30 mouse cellular contexts compared by ENCODE assay signal in genomic region chr5:19322532-19322931, GRCm38 (mm10).
DNase-seq lines count a peak whose midpoint lies in the region; ATAC-seq and TF ChIP-seq lines count a peak whose summit lies in the region.
"Had no signal": no experiment of that assay in that cellular context is flagged by ENCODE, and none has a peak within 500 bp of the region (broad histone marks: within the 10 kb centered on the region; RNA-seq: fewer than 3 reads in every experiment).

No protein-coding gene starts in this region.

- no peaks in the 10 kb centered on the region for H3K9me3 ChIP-seq in embryonic facial prominence, embryonic 14.5 days (ENCODE audit: control insufficient read depth, low read length)
- H3K9me3 ChIP-seq in embryonic facial prominence, embryonic 10.5 days, result no peaks in the 10 kb centered on the region
- no peaks in the 10 kb centered on the region for H3K9me3 ChIP-seq in heart, embryonic 11.5 days (replicated peaks; ENCODE audit: control insufficient read depth, low read length)
- H3K9me3 ChIP-seq: heart, embryonic 13.5 days; limb, embryonic 13.5 days; lung, embryonic 15.5 days; midbrain, embryonic 10.5 days; stomach, embryonic 15.5 days had no signal

- DNase-seq in embryonic facial prominence, embryonic 14.5 days (ENCODE audit: low spot score), result peak; percentile 34
- DNase-seq in embryonic facial prominence, embryonic 10.5 days (ENCODE audit: low spot score), result no peak
- DNase-seq in left cerebral cortex, postnatal 36 days (ENCODE audit: low spot score in 2 of 2), result peak; percentile 9 to 13
- no peak for DNase-seq in left cerebral cortex, adult 2 months (ENCODE audit: extremely low spot score in 1 of 2, low spot score in 2 of 2)
- DNase-seq in brain, adult 2 months (ENCODE audit: low read depth, low spot score), result peak; percentile 69
- DNase-seq in gonadal fat pad, adult 2 months (ENCODE audit: low read depth), result peak; percentile 3
- DNase-seq in embryo, embryonic 10 days (ENCODE audit: low spot score), result no peak
- DNase-seq: adrenal gland, adult 2 months; adrenal gland, postnatal 36 days; cerebellum, adult 8-10 months; forebrain, postnatal 0 days; gastrocnemius, adult 2 months; gastrocnemius, postnatal 36 days; heart, adult 2 months; heart, postnatal 10 days; kidney, adult 9 months; kidney, postnatal 14 days; retina, postnatal 1 day; thymus, postnatal 14 days had no signal

- no peak overlapping the region for H3K27ac ChIP-seq in embryonic facial prominence, embryonic 14.5 days (replicated peaks; ENCODE audit: low read depth, low read length)
- H3K27ac ChIP-seq in embryonic facial prominence, embryonic 10.5 days (replicated peaks), result no peak overlapping the region
- H3K27ac ChIP-seq in left cerebral cortex, adult 2 months, result no peak overlapping the region
- H3K27ac ChIP-seq in heart, embryonic 11.5 days (ENCODE audit: low read depth, low read length), result no peak overlapping the region
- H3K27ac ChIP-seq: gastrocnemius, adult 2 months; heart, adult 2 months; heart, embryonic 13.5 days; hindbrain, embryonic 14.5 days; limb, embryonic 13.5 days; lung, embryonic 15.5 days; midbrain, embryonic 10.5 days; stomach, embryonic 15.5 days had no signal

- ATAC-seq in embryonic facial prominence, embryonic 14.5 days (ENCODE audit: low read depth), result no peak
- no peak for ATAC-seq in heart, embryonic 11.5 days (replicated peaks; ENCODE audit: insufficient number of reproducible peaks, low FRiP score, low TSS enrichment)
- ATAC-seq: activated CD4-positive, CD25-positive, alpha-beta regulatory T cell, adult 4 months; forebrain, postnatal 0 days; intestine, postnatal 0 days had no signal

- H3K36me3 ChIP-seq in embryonic facial prominence, embryonic 14.5 days (ENCODE audit: control insufficient read depth, insufficient read depth, low read length), result no peaks in the 10 kb centered on the region
- no peaks in the 10 kb centered on the region for H3K36me3 ChIP-seq in embryonic facial prominence, embryonic 10.5 days (replicated peaks)
- no peaks in the 10 kb centered on the region for H3K36me3 ChIP-seq in heart, embryonic 11.5 days (ENCODE audit: control insufficient read depth, insufficient read depth, low read length)
- H3K36me3 ChIP-seq: heart, embryonic 13.5 days; limb, embryonic 13.5 days; lung, embryonic 15.5 days; midbrain, embryonic 10.5 days; stomach, embryonic 15.5 days had no signal

- H3K4me3 ChIP-seq in embryonic facial prominence, embryonic 14.5 days (ENCODE audit: low read depth, low read length), result no peak overlapping the region
- no peak overlapping the region for H3K4me3 ChIP-seq in embryonic facial prominence, embryonic 10.5 days
- H3K4me3 ChIP-seq in left cerebral cortex, adult 2 months, result no peak overlapping the region
- H3K4me3 ChIP-seq in heart, embryonic 11.5 days (ENCODE audit: low read depth, low read length), result no peak overlapping the region
- H3K4me3 ChIP-seq: gastrocnemius, adult 2 months; heart, adult 2 months; heart, embryonic 13.5 days; limb, embryonic 13.5 days; lung, embryonic 15.5 days; midbrain, embryonic 10.5 days; stomach, embryonic 15.5 days had no signal

- no peak for TF ChIP-seq CTCF in left cerebral cortex, adult 2 months (IDR thresholded peaks at IDR 0.05)

- intact Hi-C loops in left cerebral cortex, postnatal 36 days (cut with DNase I), result no loop called here
- intact Hi-C loops in left cerebral cortex, adult 2 months (cut with DNase I), result no loop called here

- H3K4me2 ChIP-seq in embryonic facial prominence, embryonic 14.5 days (ENCODE audit: low read depth, low read length), result no peak overlapping the region
- H3K4me2 ChIP-seq in heart, embryonic 11.5 days, result no peak overlapping the region
- H3K4me2 ChIP-seq: heart, embryonic 13.5 days; hindbrain, embryonic 14.5 days; limb, embryonic 13.5 days; liver, embryonic 11.5 days; lung, embryonic 15.5 days; stomach, embryonic 15.5 days had no signal

- 61% methylated on average over 6 of the region's 6 CpGs for WGBS in embryonic facial prominence, embryonic 14.5 days
- 78% methylated on average over 6 of the region's 6 CpGs for WGBS in embryonic facial prominence, embryonic 10.5 days
- WGBS in heart, embryonic 11.5 days (ENCODE audit: insufficient replicate concordance), result 77% methylated on average over 6 of the region's 6 CpGs

- H3K27me3 ChIP-seq in embryonic facial prominence, embryonic 14.5 days (replicated peaks; ENCODE audit: control insufficient read depth, insufficient read depth, low read length), result no peaks in the 10 kb centered on the region
- H3K27me3 ChIP-seq in embryonic facial prominence, embryonic 10.5 days (replicated peaks; ENCODE audit: low read depth, poor library complexity, severe bottlenecking), result no peaks in the 10 kb centered on the region
- no peaks in the 10 kb centered on the region for H3K27me3 ChIP-seq in heart, embryonic 11.5 days (ENCODE audit: control insufficient read depth, insufficient read depth, low read length)
- H3K27me3 ChIP-seq: CH12.LX; heart, embryonic 13.5 days; limb, embryonic 13.5 days; lung, embryonic 15.5 days; stomach, embryonic 15.5 days had no signal

- H3K9ac ChIP-seq in embryonic facial prominence, embryonic 14.5 days (ENCODE audit: low read depth, low read length), result no peak overlapping the region
- no peak overlapping the region for H3K9ac ChIP-seq in heart, embryonic 11.5 days (ENCODE audit: low read depth, low read length)
- H3K9ac ChIP-seq: forebrain, postnatal 0 days; heart, embryonic 13.5 days; hindbrain, embryonic 14.5 days; limb, embryonic 13.5 days; lung, embryonic 15.5 days; stomach, embryonic 15.5 days had no signal

- H3K4me1 ChIP-seq in embryonic facial prominence, embryonic 14.5 days (ENCODE audit: control insufficient read depth, insufficient read depth, low read length), result no peaks in the 10 kb centered on the region
- no peaks in the 10 kb centered on the region for H3K4me1 ChIP-seq in embryonic facial prominence, embryonic 10.5 days
- H3K4me1 ChIP-seq in heart, embryonic 11.5 days (ENCODE audit: control insufficient read depth, insufficient read depth, low read length), result no peaks in the 10 kb centered on the region
- H3K4me1 ChIP-seq: heart, embryonic 13.5 days; limb, embryonic 13.5 days; lung, embryonic 15.5 days; midbrain, embryonic 10.5 days; stomach, embryonic 15.5 days had no signal

Comparison
In these comparisons a context has a peak if more than half of its experiments do, and no peak if none do; other contexts are left out.
1. DNase-seq: peak in embryonic facial prominence, embryonic 14.5 days (single experiment), left cerebral cortex, postnatal 36 days (2 of 2), brain, adult 2 months (single experiment) and gonadal fat pad, adult 2 months (single experiment); none in embryonic facial prominence, embryonic 10.5 days (single experiment), left cerebral cortex, adult 2 months (0 of 2) and embryo, embryonic 10 days (single experiment).